Mouse (Mus musculus) kidney, embryonic 16.5 days (tissue): ENCODE results near the gene Twistnb. TPM values are rescaled to one million over a fixed set of nuclear protein-coding genes. Genes with fewer than 3 reads are reported as not detected.

ENCODE experiments used
- ATAC-seq: fragments of 200-750 bp; cut with Nextera tagmentation; 2 replicates; pipeline ENCODE4 v1.8.0; 2017; ENCODE audit warnings: moderate TSS enrichment; ENCODE audit not compliant: low FRiP score, low TSS enrichment
- H3K27ac ChIP-seq: fragments of 300-500 bp; sonication (generic); 2 replicates; pipeline ENCODE4 v1.5.1; 2014; ENCODE audit warnings: low read length
- H3K27me3 ChIP-seq: fragments of 300-500 bp; sonication (generic); 2 replicates; pipeline ENCODE4 v1.6.1; 2014; ENCODE audit warnings: low read length, control low read depth, mixed read lengths; ENCODE audit not compliant: insufficient read depth
- H3K36me3 ChIP-seq: fragments of 300-500 bp; sonication (generic); 2 replicates; pipeline ENCODE4 v1.6.1; 2014; ENCODE audit warnings: low read length, control low read depth, mixed read lengths; ENCODE audit not compliant: insufficient read depth
- H3K4me1 ChIP-seq: fragments of 300-500 bp; sonication (generic); 2 replicates; pipeline ENCODE4 v1.6.1; 2014; ENCODE audit warnings: low read length, control low read depth, mixed read lengths; ENCODE audit not compliant: insufficient read depth
- H3K4me2 ChIP-seq: fragments of 300-500 bp; sonication (generic); replicated peaks from 2 replicates; pipeline ENCODE4 v1.6.1; 2014; ENCODE audit warnings: low read depth, low read length
- H3K4me3 ChIP-seq: fragments of 300-500 bp; sonication (generic); 2 replicates; pipeline ENCODE4 v1.5.1; 2014; ENCODE audit warnings: mild to moderate bottlenecking, low read length
- H3K9ac ChIP-seq: fragments of 300-500 bp; sonication (generic); replicated peaks from 2 replicates; pipeline ENCODE4 v1.6.1; 2014; ENCODE audit warnings: low read length
- H3K9me3 ChIP-seq: fragments of 300-500 bp; sonication (generic); 2 replicates; pipeline ENCODE4 v1.6.1; 2016; ENCODE audit warnings: low read length, control low read depth
- WGBS: fragments of 180-500 bp; shearing (Covaris S2); extraction: QIAGEN DNeasy Blood & Tissue Kit; methylation state at CpG from one replicate; pipeline ENCODE4 v1.1.7; 2014; 5-methylcytosine and 5-hydroxymethylcytosine counted together
- polyA plus RNA-seq: library from polyadenylated mRNA; unstranded; fragments of >200 nt; fragmentation: Nextera tagmentation; extraction: Ambion mirVana; gene quantifications from 2 replicates; pipeline ENCODE4 v1.2.1, GENCODE M21; 2015

Gene Twistnb
- polyA plus RNA-seq, 1 experiment from 2014 or later: 57.6 TPM

- H3K4me2 ChIP-seq: no peak overlapping the region
- 20% methylated on average over 3 of the region's 3 CpGs for WGBS
- no peak for ATAC-seq
These were observed 2.1 kb upstream of the Twistnb start for GRCm38 (mm10) chr12:33427293-33427692.

GRCm38 (mm10) chr12:33427726-33428125 is 1.7 kb upstream of the Twistnb start:
- Histone ChIP-seq H3K9me3 (no peaks in the 10 kb centered on the region), H3K4me3 (no peak overlapping the region), H3K4me2 (no peak overlapping the region), H3K4me1 (peaks cover 7% of the 10 kb centered on the region), H3K9ac (no peak overlapping the region), H3K36me3 (no peaks in the 10 kb centered on the region), H3K27ac (no peak overlapping the region), H3K27me3 (0 out of 2 replicates have a peak, but pooled peaks cover 4% of the 10 kb centered on the region)
- ATAC-seq: no peak
- WGBS: 67% methylated on average over 2 of the region's 2 CpGs

More at GRCm38 (mm10) chr12:33427293-33427692, 2.1 kb upstream of the Twistnb start:
- Histone ChIP-seq H3K4me3 (no peak overlapping the region), H3K27me3 (0 out of 2 replicates have a peak, but pooled peaks cover 4% of the 10 kb centered on the region), H3K4me1 (peaks cover 7% of the 10 kb centered on the region), H3K36me3 (no peaks in the 10 kb centered on the region), H3K9ac (no peak overlapping the region), H3K27ac (no peak overlapping the region), H3K9me3 (no peaks in the 10 kb centered on the region)

GRCm38 (mm10) chr12:33433812-33434211 is 4.4 kb downstream of the Twistnb start:
- H3K27me3 ChIP-seq: no peaks in the 10 kb centered on the region
- H3K4me1 ChIP-seq: peaks cover 7% of the 10 kb centered on the region
- H3K36me3 ChIP-seq: peaks cover 6% of the 10 kb centered on the region
- H3K27ac ChIP-seq: no peak overlapping the region
- no peaks in the 10 kb centered on the region for H3K9me3 ChIP-seq
- no peak overlapping the region for H3K9ac ChIP-seq
- no peak for ATAC-seq
- H3K4me3 ChIP-seq: no peak overlapping the region
- H3K4me2 ChIP-seq: no peak overlapping the region
- 77% methylated on average over 9 of the region's 9 CpGs for WGBS

- WGBS: 94% methylated on average over 4 of the region's 4 CpGs
These were observed 5.3 kb downstream of the Twistnb start for GRCm38 (mm10) chr12:33434758-33435157.

GRCm38 (mm10) chr12:33455418-33455817 is 26.0 kb downstream of the Twistnb start:
- no peak for ATAC-seq
- Histone ChIP-seq H3K9ac (no peak overlapping the region), H3K27ac (no peak overlapping the region), H3K4me3 (no peak overlapping the region), H3K9me3 (no peaks in the 10 kb centered on the region), H3K4me2 (no peak overlapping the region), H3K27me3 (no peaks in the 10 kb centered on the region), H3K4me1 (no peaks in the 10 kb centered on the region), H3K36me3 (no peaks in the 10 kb centered on the region)
- WGBS: 81% methylated on average over 7 of the region's 7 CpGs

More at GRCm38 (mm10) chr12:33434758-33435157, 5.3 kb downstream of the Twistnb start:
- no peak overlapping the region for H3K27ac ChIP-seq
- H3K4me1 ChIP-seq: peaks cover 7% of the 10 kb centered on the region
- H3K27me3 ChIP-seq: no peaks in the 10 kb centered on the region
- no peaks in the 10 kb centered on the region for H3K9me3 ChIP-seq
- ATAC-seq: no peak
- no peak overlapping the region for H3K4me2 ChIP-seq
- no peak overlapping the region for H3K9ac ChIP-seq
- H3K4me3 ChIP-seq: no peak overlapping the region
- H3K36me3 ChIP-seq: peaks cover 12% of the 10 kb centered on the region

- no peak for ATAC-seq
- Histone ChIP-seq H3K4me1 (no peaks in the 10 kb centered on the region), H3K27ac (no peak overlapping the region), H3K4me2 (no peak overlapping the region), H3K4me3 (no peak overlapping the region), H3K36me3 (no peaks in the 10 kb centered on the region), H3K27me3 (no peaks in the 10 kb centered on the region), H3K9me3 (no peaks in the 10 kb centered on the region), H3K9ac (no peak overlapping the region)
- 45% methylated on average over 5 of the region's 5 CpGs for WGBS
These were observed 26.8 kb downstream of the Twistnb start for GRCm38 (mm10) chr12:33456242-33456641.

GRCm38 (mm10) chr12:33480975-33481374 is 51.5 kb downstream of the Twistnb start:
- H3K27me3 ChIP-seq: no peaks in the 10 kb centered on the region
- H3K4me3 ChIP-seq: no peak overlapping the region
- peaks cover 3% of the 10 kb centered on the region; the same call in 1 of the 2 replicates for H3K9me3 ChIP-seq
- no peaks in the 10 kb centered on the region for H3K36me3 ChIP-seq
- H3K27ac ChIP-seq: no peak overlapping the region
- no peak overlapping the region for H3K9ac ChIP-seq
- no peak for ATAC-seq
- 22% methylated on average over 5 of the region's 5 CpGs for WGBS
- H3K4me1 ChIP-seq: no peaks in the 10 kb centered on the region
- H3K4me2 ChIP-seq: no peak overlapping the region

GRCm38 (mm10) chr12:33482931-33483330 is 53.5 kb downstream of the Twistnb start:
- Histone ChIP-seq H3K9ac (no peak overlapping the region), H3K9me3 (peaks cover 3% of the 10 kb centered on the region; the same call in 1 of the 2 replicates), H3K36me3 (no peaks in the 10 kb centered on the region), H3K27ac (no peak overlapping the region), H3K4me3 (no peak overlapping the region), H3K4me2 (no peak overlapping the region), H3K4me1 (no peaks in the 10 kb centered on the region), H3K27me3 (no peaks in the 10 kb centered on the region)
- WGBS: 83% methylated on average over 2 of the region's 2 CpGs
- no peak for ATAC-seq

Other genes with a start within 250 kb of the Twistnb start
- 0.46 and 1.00 TPM in 2 replicates for gene Efcab10, start 34.8 kb upstream of the Twistnb start, polyA plus RNA-seq